Mouse (Mus musculus) gastrocnemius, adult 2 months (tissue): ENCODE measurements at regions not wholly inside any gene's neighbourhood (a gene's known extent, or its start where the extent isn't known, plus 50 kb on each side); places are given as distances from the start of the nearest gene placed in this dataset. TPM values are rescaled to one million over a fixed set of nuclear protein-coding genes. Genes with fewer than 3 reads are reported as not detected.
A peak's percentile ranks its signal among the peaks of the same experiment; 100 is the strongest.

Experiments
- DNase-seq: peaks from one replicate; pipeline ENCODE4 v3.0.0; 2022
- H3K27ac ChIP-seq: fragments of 200-600 bp; 2 replicates; pipeline ENCODE4 v1.8.1; 2022; ENCODE audit warnings: mild to moderate bottlenecking
- H3K4me3 ChIP-seq: fragments of 200-600 bp; 2 replicates; pipeline ENCODE4 v1.8.1; 2022; ENCODE audit warnings: mild to moderate bottlenecking, moderate library complexity
- CTCF ChIP-seq: fragments of 200-600 bp; IDR thresholded peaks from 2 replicates; pipeline ENCODE4 v1.8.1; 2022; ENCODE audit warnings: antibody characterized with exemption, mild to moderate bottlenecking, moderate library complexity
- intact Hi-C: fragments of 180-260 bp; cut with DNase I; formaldehyde crosslinking; loops from one replicate; pipeline ENCODE4 v1.15.1; 2025
- microRNA-seq: library from miRNA; unstranded; fragments of <30 nt; microRNA quantifications from one replicate; pipeline ENCODE4 v1.2.0, GENCODE M21; 2021

DNA sequence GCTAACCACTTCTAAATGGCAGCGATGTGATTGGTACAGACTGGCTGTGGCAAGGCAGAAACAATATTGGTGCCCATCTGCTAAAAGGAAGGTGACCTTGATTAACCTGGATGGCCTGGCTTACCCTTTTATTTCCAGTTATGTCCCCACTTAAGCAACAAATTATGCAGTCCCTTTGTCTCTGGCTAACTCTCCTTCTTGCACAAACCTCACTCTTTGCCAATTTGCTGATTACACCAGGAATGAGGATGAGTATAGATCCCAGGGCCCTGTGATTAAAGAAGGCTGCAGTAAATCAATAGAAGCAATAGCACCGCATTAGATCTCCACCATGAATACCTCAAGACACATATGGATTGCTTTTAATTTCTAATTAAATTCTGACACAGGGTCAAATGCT is 87.7 kb upstream of the Gm9747 start:
- Histone ChIP-seq H3K27ac (no peak overlapping the region), H3K4me3 (no peak overlapping the region)
- no peak for TF ChIP-seq CTCF
- no peak for DNase-seq
- intact Hi-C loops, result no loop called here

GRCm38 (mm10) chr1:82150219-82151128 is 82.4 kb upstream of the Gm9747 start:
- intact Hi-C loops, result no loop called here
- H3K27ac ChIP-seq, result no peak overlapping the region
- TF ChIP-seq CTCF, result no peak
- no peak overlapping the region for H3K4me3 ChIP-seq
- DNase-seq, result peak; percentile 33

- TF ChIP-seq CTCF, result no peak
- intact Hi-C loops, result no loop called here
- no peak for DNase-seq
- no peak overlapping the region for H3K4me3 ChIP-seq
- no peak overlapping the region for H3K27ac ChIP-seq
These were observed 77.0 kb upstream of the Gm9747 start for GRCm38 (mm10) chr1:82155961-82156360.

- intact Hi-C loops, result no loop called here
- no peak overlapping the region for H3K4me3 ChIP-seq
- TF ChIP-seq CTCF, result no peak
- H3K27ac ChIP-seq, result no peak overlapping the region
- DNase-seq, result no peak
These were observed 75.9 kb upstream of the Gm9747 start for GRCm38 (mm10) chr1:82157013-82157412.

DNA sequence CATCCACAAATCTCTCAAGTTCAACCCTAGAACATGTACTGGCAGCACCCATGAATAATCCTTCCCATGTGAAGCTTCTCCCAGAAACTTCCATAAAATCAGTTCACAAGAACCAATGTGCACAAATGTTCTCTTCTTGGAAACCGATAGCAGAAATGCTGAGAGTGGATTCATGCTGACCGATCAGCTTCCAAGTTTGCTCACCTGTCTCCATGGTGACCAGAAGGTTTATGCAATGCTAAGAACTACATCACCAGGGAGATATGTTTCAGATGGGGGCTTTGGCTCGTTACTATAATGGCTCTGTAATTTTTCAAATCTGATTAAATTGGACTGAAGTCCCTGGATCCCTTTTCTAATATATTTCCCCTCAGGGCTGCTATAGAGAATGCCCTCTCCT is 74.4 kb upstream of the Gm9747 start:
- TF ChIP-seq CTCF, result no peak
- Histone ChIP-seq H3K27ac (peak overlapping the region; percentile 9; the same call in 1 of the 2 replicates), H3K4me3 (no peak overlapping the region)
- no peak for DNase-seq
- intact Hi-C loops, result no loop called here

GRCm38 (mm10) chr1:82159201-82159600 is 73.7 kb upstream of the Gm9747 start:
- no peak for TF ChIP-seq CTCF
- Histone ChIP-seq H3K27ac (peak overlapping the region; percentile 9; the same call in 1 of the 2 replicates), H3K4me3 (no peak overlapping the region)
- peak; percentile 68 for DNase-seq
- intact Hi-C loops, result no loop called here

DNA sequence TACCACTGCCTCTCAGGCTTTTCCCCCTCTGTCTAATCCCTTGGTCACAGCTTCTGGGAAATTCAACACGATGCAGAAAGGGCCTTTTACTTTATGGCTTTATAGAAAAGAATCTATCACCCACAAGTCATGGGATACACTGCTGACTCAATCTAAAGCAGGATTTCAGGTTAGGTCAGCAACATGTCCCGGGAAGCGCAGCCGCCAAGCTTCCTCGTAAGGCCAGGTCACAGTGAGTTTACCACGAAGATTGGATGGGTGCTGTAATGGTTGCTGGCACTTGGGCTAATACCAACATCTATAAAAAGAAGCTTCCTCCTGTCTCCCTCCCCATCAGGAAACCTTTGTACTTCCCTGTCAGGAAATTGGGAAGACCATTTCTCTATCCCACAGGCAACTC is 70.0 kb upstream of the Gm9747 start:
- H3K27ac ChIP-seq, result peak overlapping the region; percentile 78
- TF ChIP-seq CTCF, result no peak
- peak; percentile 80 for DNase-seq
- intact Hi-C loops, result no loop called here
- no peak overlapping the region for H3K4me3 ChIP-seq

DNA sequence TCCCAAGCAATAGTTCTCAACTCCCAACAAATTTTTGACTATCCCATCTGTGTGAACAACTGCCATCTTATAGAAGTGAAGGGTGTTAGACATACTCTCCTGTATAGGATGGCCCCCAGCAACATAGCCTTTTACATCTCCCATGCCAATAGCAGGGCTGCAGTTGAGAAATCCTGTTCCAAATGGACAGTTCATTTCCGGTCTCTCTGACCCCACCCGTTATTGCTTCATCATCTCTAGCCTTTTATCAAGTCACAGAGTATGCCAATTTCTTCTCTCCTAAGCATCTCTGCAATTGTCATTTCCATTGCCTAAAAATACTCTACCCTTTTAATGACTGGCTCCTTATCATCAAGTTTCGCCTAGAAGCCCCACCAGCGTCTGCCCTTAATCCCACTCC is 64.8 kb upstream of the Gm9747 start:
- no peak for TF ChIP-seq CTCF

GRCm38 (mm10) chr1:82168949-82169348 is 64.0 kb upstream of the Gm9747 start:
- no peak for DNase-seq
- intact Hi-C loops, result no loop called here

More for the DNA sequence above, 64.8 kb upstream of the Gm9747 start:
- no peak for DNase-seq
- Histone ChIP-seq H3K27ac (no peak overlapping the region), H3K4me3 (no peak overlapping the region)
- intact Hi-C loops, result no loop called here

GRCm38 (mm10) chr1:82180427-82180826 is 52.5 kb upstream of the Gm9747 start:
- DNase-seq, result no peak
- Histone ChIP-seq H3K27ac (no peak overlapping the region), H3K4me3 (no peak overlapping the region)
- intact Hi-C loops, result no loop called here
- no peak for TF ChIP-seq CTCF

More at GRCm38 (mm10) chr1:82168949-82169348, 64.0 kb upstream of the Gm9747 start:
- no peak overlapping the region for H3K27ac ChIP-seq
- no peak for TF ChIP-seq CTCF
- H3K4me3 ChIP-seq, result no peak overlapping the region

Small RNA genes lying in the stretch of these regions (microRNA-seq; reads per million reads assigned to microRNA genes)
- not detected for gene Mir6344
